Mouse (Mus musculus) adrenal gland, postnatal 10 days (tissue): ENCODE results near the gene Ptpre. TPM values are rescaled to one million over a fixed set of nuclear protein-coding genes. Genes with fewer than 3 reads are reported as not detected.
"Not testable (repeated sequence)": the region's sequence is repeated elsewhere in the genome, so short reads cannot be mapped to it uniquely, and the experiment has no call there.

Source experiments
- DNase-seq: peaks from one replicate; pipeline ENCODE4 v3.0.0; 2021; ENCODE audit warnings: mixed read lengths
- total RNA-seq, 2 experiments: library from RNA; stranded (reverse); gene quantifications; 2 replicates each; pipeline ENCODE4 v1.2.3; 2021

Ptpre gene
- total RNA-seq, 2 experiments from 2014 or later: 4.1 to 8.0 TPM

- no peak for DNase-seq
Observed at GRCm38 (mm10) chr7:135605804-135606072, 68.5 kb downstream of the Ptpre start.

GRCm38 (mm10) chr7:135608208-135608607, 70.9 kb downstream of the Ptpre start:
- no peak for DNase-seq

GRCm38 (mm10) chr7:135609028-135609427, 71.7 kb downstream of the Ptpre start:
- no peak for DNase-seq

- no peak for DNase-seq
Observed at GRCm38 (mm10) chr7:135609655-135610054, 72.4 kb downstream of the Ptpre start.

- DNase-seq: no peak
Observed at GRCm38 (mm10) chr7:135612276-135612675, 75.0 kb downstream of the Ptpre start.

- DNase-seq: no peak
Observed at GRCm38 (mm10) chr7:135612801-135613200, 75.5 kb downstream of the Ptpre start.

- no peak for DNase-seq
Observed at GRCm38 (mm10) chr7:135613380-135613779, 76.1 kb downstream of the Ptpre start.

GRCm38 (mm10) chr7:135614892-135615291, 77.6 kb downstream of the Ptpre start:
- no peak for DNase-seq

GRCm38 (mm10) chr7:135616479-135616878, 79.2 kb downstream of the Ptpre start:
- DNase-seq: not testable (repeated sequence)

GRCm38 (mm10) chr7:135617776-135618175, 80.5 kb downstream of the Ptpre start:
- DNase-seq: no peak

GRCm38 (mm10) chr7:135621649-135622048, 84.4 kb downstream of the Ptpre start:
- no peak for DNase-seq

- no peak for DNase-seq
Observed at GRCm38 (mm10) chr7:135622241-135622640, 85.0 kb downstream of the Ptpre start.

- peak; percentile 26 for DNase-seq
Observed at GRCm38 (mm10) chr7:135624854-135625253, 87.6 kb downstream of the Ptpre start.

GRCm38 (mm10) chr7:135628363-135628762, 91.1 kb downstream of the Ptpre start:
- DNase-seq: no peak

- DNase-seq: no peak
Observed at GRCm38 (mm10) chr7:135629019-135629418, 91.7 kb downstream of the Ptpre start.

GRCm38 (mm10) chr7:135631776-135632552, 94.7 kb downstream of the Ptpre start:
- peak; percentile 81 for DNase-seq

- DNase-seq: no peak
Observed at GRCm38 (mm10) chr7:135632716-135633258, 95.5 kb downstream of the Ptpre start.

- no peak for DNase-seq
Observed at GRCm38 (mm10) chr7:135634851-135635624, 97.8 kb downstream of the Ptpre start.

GRCm38 (mm10) chr7:135637406-135637980, 100.2 kb downstream of the Ptpre start:
- DNase-seq: no peak

- DNase-seq: no peak
Observed at GRCm38 (mm10) chr7:135639361-135639760, 102.1 kb downstream of the Ptpre start.

GRCm38 (mm10) chr7:135641698-135642507, 104.6 kb downstream of the Ptpre start:
- peak; percentile 37 for DNase-seq

- DNase-seq: no peak
Observed at GRCm38 (mm10) chr7:135644452-135644851, 107.2 kb downstream of the Ptpre start.
